ENCODE assay signal across 11 mouse cellular contexts in genomic region chr12:75873546-75874235, GRCm38 (mm10). TPM values are rescaled to one million over a fixed set of nuclear protein-coding genes. Genes with fewer than 3 reads are reported as not detected.
DNase-seq lines count a peak whose midpoint lies in the region; ATAC-seq and TF ChIP-seq lines count a peak whose summit lies in the region.
"Had no signal": no experiment of that assay in that cellular context is flagged by ENCODE, and none has a peak within 500 bp of the region (broad histone marks: within the 10 kb centered on the region; RNA-seq: fewer than 3 reads in every experiment).

No protein-coding gene starts in this region.

- H3K9ac ChIP-seq in hindbrain, embryonic 13.5 days, result peak overlapping the region; percentile 21; the same call in 1 of the 2 replicates
- peak overlapping the region; percentile 41 for H3K9ac ChIP-seq in midbrain, embryonic 11.5 days (ENCODE audit: low read length)
- H3K9ac ChIP-seq: heart, embryonic 15.5 days; liver, embryonic 13.5 days had no signal

- peak overlapping the region; percentile 10; the same call in 1 of the 2 replicates for H3K27ac ChIP-seq in hindbrain, embryonic 13.5 days
- peak overlapping the region; percentile 20 for H3K27ac ChIP-seq in midbrain, embryonic 11.5 days (ENCODE audit: low read depth, low read length)
- H3K27ac ChIP-seq: heart, embryonic 15.5 days; liver, embryonic 13.5 days had no signal

- H3K36me3 ChIP-seq in hindbrain, embryonic 13.5 days, result no peaks in the 10 kb centered on the region
- H3K36me3 ChIP-seq in midbrain, embryonic 11.5 days (ENCODE audit: control insufficient read depth, insufficient read depth, low read length), result no peaks in the 10 kb centered on the region; the same call in 1 of the 2 replicates
- H3K36me3 ChIP-seq: G1E; heart, embryonic 15.5 days; liver, embryonic 13.5 days had no signal

- 17% methylated on average over 9 of the region's 9 CpGs for WGBS in hindbrain, embryonic 13.5 days
- WGBS in midbrain, embryonic 11.5 days, result 18% methylated on average over 9 of the region's 9 CpGs

- no peak for TF ChIP-seq CTCF in brain, embryonic 14.5 days (IDR thresholded peaks at IDR 0.05; ENCODE audit: borderline replicate concordance, extremely low read depth, insufficient read depth, insufficient read length)

- H3K4me2 ChIP-seq in hindbrain, embryonic 13.5 days, result peak overlapping the region; percentile 29
- peak overlapping the region; percentile 8; the same call in 1 of the 2 replicates for H3K4me2 ChIP-seq in midbrain, embryonic 11.5 days
- H3K4me2 ChIP-seq: heart, embryonic 15.5 days; liver, embryonic 13.5 days had no signal

- peak; percentile 96 for DNase-seq in brain, embryonic 14.5 days (ENCODE audit: low read depth)
- peak; percentile 50 for DNase-seq in embryo, embryonic 9.5 days (ENCODE audit: extremely low spot score)
- DNase-seq in midbrain, embryonic 11.5 days (ENCODE audit: low spot score, missing footprints), result peak; percentile 92
- DNase-seq in right cerebral cortex, adult 18-20 months, result no peak
- no peak for DNase-seq in B cell, adult 2 months
- no peak for DNase-seq in thymus, postnatal 25 days
- DNase-seq: liver, embryonic 13.5 days had no signal

- TF ChIP-seq POLR2A in brain, embryonic 14.5 days (IDR thresholded peaks at IDR 0.05; ENCODE audit: borderline replicate concordance, extremely low read depth, insufficient read depth, insufficient read length, poor library complexity, severe bottlenecking), result no peak

- peak; percentile 59 for ATAC-seq in hindbrain, embryonic 13.5 days (ENCODE audit: low FRiP score)
- ATAC-seq in midbrain, embryonic 11.5 days (ENCODE audit: low FRiP score), result peak; percentile 78
- ATAC-seq in megakaryocyte progenitor cell, adult 5-6 weeks (replicated peaks; ENCODE audit: poor library complexity), result no peak

- H3K4me3 ChIP-seq in hindbrain, embryonic 13.5 days, result no peak overlapping the region
- no peak overlapping the region for H3K4me3 ChIP-seq in midbrain, embryonic 11.5 days (ENCODE audit: low read depth, low read length)
- H3K4me3 ChIP-seq: heart, embryonic 15.5 days; liver, embryonic 13.5 days had no signal

- no peaks in the 10 kb centered on the region for H3K9me3 ChIP-seq in hindbrain, embryonic 13.5 days
- no peaks in the 10 kb centered on the region for H3K9me3 ChIP-seq in midbrain, embryonic 11.5 days (ENCODE audit: control insufficient read depth, low read length)
- H3K9me3 ChIP-seq: G1E; liver, embryonic 13.5 days had no signal

- peaks cover 24% of the 10 kb centered on the region for H3K4me1 ChIP-seq in hindbrain, embryonic 13.5 days (replicated peaks)
- peaks cover 22% of the 10 kb centered on the region for H3K4me1 ChIP-seq in midbrain, embryonic 11.5 days (ENCODE audit: control insufficient read depth, insufficient read depth, low read length)
- H3K4me1 ChIP-seq: liver, embryonic 13.5 days had no signal

- no peaks in the 10 kb centered on the region for H3K27me3 ChIP-seq in hindbrain, embryonic 13.5 days
- no peaks in the 10 kb centered on the region for H3K27me3 ChIP-seq in midbrain, embryonic 11.5 days (ENCODE audit: control insufficient read depth, insufficient read depth, low read length)
- H3K27me3 ChIP-seq: heart, embryonic 15.5 days; liver, embryonic 13.5 days had no signal

RNA-seq across cellular contexts. Expression of gene Syne2, which starts 55.8 kb away (rescaled TPM):
- 72.9 and 96.0 TPM in 2 replicates for polyA plus RNA-seq in brain, embryonic 14.5 days (2012; rRNA removed)
- polyA plus RNA-seq in hindbrain, embryonic 13.5 days (2015; fragmentation: Nextera tagmentation; extraction: Ambion mirVana), result 63.3 and 67.9 TPM in 2 replicates
- 79.1 and 80.1 TPM in 2 replicates for polyA plus RNA-seq in midbrain, embryonic 11.5 days (2014; fragmentation: Nextera tagmentation; extraction: Ambion mirVana)
- total RNA-seq in megakaryocyte progenitor cell, adult 5-6 weeks (2015), result 4.3 and 5.1 TPM in 2 replicates
- total RNA-seq in megakaryocyte progenitor cell, adult 5-6 weeks (2017), result 6.8 TPM in 2 replicates
- polyA plus RNA-seq: G1E had no signal

Comparison
In these comparisons a context has a peak if more than half of its experiments do, and no peak if none do; other contexts are left out.
1. DNase-seq: peak in brain, embryonic 14.5 days (single experiment), embryo, embryonic 9.5 days (single experiment) and midbrain, embryonic 11.5 days (single experiment); none in right cerebral cortex, adult 18-20 months (single experiment), B cell, adult 2 months (0 of 2) and thymus, postnatal 25 days (single experiment).